Mouse (Mus musculus): ENCODE results near the gene Psma5. TPM values are rescaled to one million over a fixed set of nuclear protein-coding genes. Genes with fewer than 3 reads are reported as not detected.
"Not testable (repeated sequence)": the region's sequence is repeated elsewhere in the genome, so short reads cannot be mapped to it uniquely, and the experiment has no call there.

Psma5 gene
- polyA plus RNA-seq, 1 experiment from 2014 or later = 275 TPM

- H3K9ac ChIP-seq (ENCODE audit: low read depth, low read length) = no peak overlapping the region
- WGBS = 83% methylated on average over 3 of the region's 3 CpGs
- no peak for ATAC-seq (ENCODE audit: low FRiP score)
Observed at GRCm38 (mm10) chr3:108220661-108221060, 36.1 kb upstream of the Psma5 start.

GRCm38 (mm10) chr3:108225711-108226557 lies 30.8 kb upstream of the Psma5 start:
- WGBS = 3% methylated on average over 60 of the region's 67 CpGs
- peak; percentile 52 for DNase-seq (ENCODE audit: low spot score)

More at GRCm38 (mm10) chr3:108220661-108221060, 36.1 kb upstream of the Psma5 start:
- no peaks in the 10 kb centered on the region for H3K9me3 ChIP-seq (ENCODE audit: control insufficient read depth, low read length)
- peaks cover 9% of the 10 kb centered on the region for H3K27me3 ChIP-seq (ENCODE audit: control insufficient read depth, insufficient read depth, low read length)
- H3K36me3 ChIP-seq (ENCODE audit: control insufficient read depth, insufficient read depth, low read length) = no peaks in the 10 kb centered on the region
- no peak overlapping the region for H3K4me2 ChIP-seq (replicated peaks; ENCODE audit: low read depth, low read length)
- no peaks in the 10 kb centered on the region for H3K4me1 ChIP-seq (replicated peaks; ENCODE audit: control insufficient read depth, insufficient read depth, low read length)
- DNase-seq (ENCODE audit: low spot score) = no peak
- no peak overlapping the region for H3K27ac ChIP-seq (ENCODE audit: low read depth, low read length)
- H3K4me3 ChIP-seq (ENCODE audit: low read depth, low read length) = no peak overlapping the region

GRCm38 (mm10) chr3:108226558-108227350 lies 30.0 kb upstream of the Psma5 start, which contains the start of gene Sypl2:
Sypl2 (minus strand) TSS chr3:108226648.
- Histone ChIP-seq H3K9ac (ENCODE audit: low read depth, low read length) (peak within 1 kb of the TSS; percentile 40), H3K9me3 (ENCODE audit: control insufficient read depth, low read length) (no peaks in the 10 kb centered on the region), H3K27me3 (ENCODE audit: control insufficient read depth, insufficient read depth, low read length) (peaks cover 29% of the 10 kb centered on the region), H3K4me2 (replicated peaks; ENCODE audit: low read depth, low read length) (peak within 1 kb of the TSS; percentile 64), H3K4me3 (ENCODE audit: low read depth, low read length) (peak within 1 kb of the TSS; percentile 39), H3K4me1 (replicated peaks; ENCODE audit: control insufficient read depth, insufficient read depth, low read length) (0 out of 2 replicates have a peak, but pooled peaks cover 5% of the 10 kb centered on the region), H3K27ac (ENCODE audit: low read depth, low read length) (no peak within 1 kb of the TSS), H3K36me3 (ENCODE audit: control insufficient read depth, insufficient read depth, low read length) (no peaks in the 10 kb centered on the region)
- 4% methylated on average over 44 of the region's 44 CpGs for WGBS
- ATAC-seq (ENCODE audit: low FRiP score) = peak; percentile 49; the same call in 1 of the 2 replicates
- DNase-seq (ENCODE audit: low spot score) = peak; percentile 64

More at GRCm38 (mm10) chr3:108225711-108226557, 30.8 kb upstream of the Psma5 start:
- Histone ChIP-seq H3K4me3 (ENCODE audit: low read depth, low read length) (peak overlapping the region; percentile 39), H3K27me3 (ENCODE audit: control insufficient read depth, insufficient read depth, low read length) (peaks cover 29% of the 10 kb centered on the region), H3K4me1 (replicated peaks; ENCODE audit: control insufficient read depth, insufficient read depth, low read length) (0 out of 2 replicates have a peak, but pooled peaks cover 5% of the 10 kb centered on the region), H3K36me3 (ENCODE audit: control insufficient read depth, insufficient read depth, low read length) (no peaks in the 10 kb centered on the region), H3K9ac (ENCODE audit: low read depth, low read length) (peak overlapping the region; percentile 40), H3K4me2 (replicated peaks; ENCODE audit: low read depth, low read length) (peak overlapping the region; percentile 64), H3K9me3 (ENCODE audit: control insufficient read depth, low read length) (no peaks in the 10 kb centered on the region), H3K27ac (ENCODE audit: low read depth, low read length) (no peak overlapping the region)
- peak; percentile 49 for ATAC-seq (ENCODE audit: low FRiP score)

- H3K27ac ChIP-seq (ENCODE audit: low read depth, low read length) = no peak overlapping the region
- no peak overlapping the region for H3K4me2 ChIP-seq (replicated peaks; ENCODE audit: low read depth, low read length)
- DNase-seq (ENCODE audit: low spot score) (no peak), ATAC-seq (ENCODE audit: low FRiP score) (no peak)
- H3K9me3 ChIP-seq (ENCODE audit: control insufficient read depth, low read length) = no peaks in the 10 kb centered on the region
- WGBS = 79% methylated on average over 2 of the region's 2 CpGs
- H3K9ac ChIP-seq (ENCODE audit: low read depth, low read length) = no peak overlapping the region
- 0 out of 2 replicates have a peak, but pooled peaks cover 5% of the 10 kb centered on the region for H3K4me1 ChIP-seq (replicated peaks; ENCODE audit: control insufficient read depth, insufficient read depth, low read length)
- H3K36me3 ChIP-seq (ENCODE audit: control insufficient read depth, insufficient read depth, low read length) = no peaks in the 10 kb centered on the region
- H3K27me3 ChIP-seq (ENCODE audit: control insufficient read depth, insufficient read depth, low read length) = peaks cover 29% of the 10 kb centered on the region
- H3K4me3 ChIP-seq (ENCODE audit: low read depth, low read length) = no peak overlapping the region
Observed at GRCm38 (mm10) chr3:108227521-108227920, 29.2 kb upstream of the Psma5 start.

GRCm38 (mm10) chr3:108231646-108232045 lies 25.1 kb upstream of the Psma5 start:
- ATAC-seq (ENCODE audit: low FRiP score) = no peak
- no peaks in the 10 kb centered on the region for H3K36me3 ChIP-seq (ENCODE audit: control insufficient read depth, insufficient read depth, low read length)
- H3K4me1 ChIP-seq (replicated peaks; ENCODE audit: control insufficient read depth, insufficient read depth, low read length) = no peaks in the 10 kb centered on the region
- H3K27me3 ChIP-seq (ENCODE audit: control insufficient read depth, insufficient read depth, low read length) = peaks cover 10% of the 10 kb centered on the region
- H3K4me3 ChIP-seq (ENCODE audit: low read depth, low read length) = no peak overlapping the region
- no peak for DNase-seq (ENCODE audit: low spot score)
- H3K9ac ChIP-seq (ENCODE audit: low read depth, low read length) = no peak overlapping the region
- H3K27ac ChIP-seq (ENCODE audit: low read depth, low read length) = no peak overlapping the region
- no peaks in the 10 kb centered on the region for H3K9me3 ChIP-seq (ENCODE audit: control insufficient read depth, low read length)
- H3K4me2 ChIP-seq (replicated peaks; ENCODE audit: low read depth, low read length) = no peak overlapping the region
- WGBS = 91% methylated on average over 4 of the region's 4 CpGs

- WGBS = 81% methylated on average over 4 of the region's 4 CpGs
- not testable (repeated sequence) for H3K4me3 ChIP-seq (ENCODE audit: low read depth, low read length); ATAC-seq (ENCODE audit: low FRiP score); H3K36me3 ChIP-seq (ENCODE audit: control insufficient read depth, insufficient read depth, low read length); DNase-seq (ENCODE audit: low spot score); H3K9ac ChIP-seq (ENCODE audit: low read depth, low read length); H3K4me2 ChIP-seq (replicated peaks; ENCODE audit: low read depth, low read length); H3K27me3 ChIP-seq (ENCODE audit: control insufficient read depth, insufficient read depth, low read length); H3K4me1 ChIP-seq (replicated peaks; ENCODE audit: control insufficient read depth, insufficient read depth, low read length); H3K27ac ChIP-seq (ENCODE audit: low read depth, low read length); H3K9me3 ChIP-seq (ENCODE audit: control insufficient read depth, low read length)
Observed at GRCm38 (mm10) chr3:108237474-108238102, 19.1 kb upstream of the Psma5 start.

GRCm38 (mm10) chr3:108241243-108241839 lies 15.4 kb upstream of the Psma5 start:
- Histone ChIP-seq H3K27me3 (ENCODE audit: control insufficient read depth, insufficient read depth, low read length) (no peaks in the 10 kb centered on the region), H3K27ac (ENCODE audit: low read depth, low read length) (no peak overlapping the region), H3K9ac (ENCODE audit: low read depth, low read length) (no peak overlapping the region), H3K4me3 (ENCODE audit: low read depth, low read length) (no peak overlapping the region), H3K9me3 (ENCODE audit: control insufficient read depth, low read length) (no peaks in the 10 kb centered on the region), H3K4me2 (replicated peaks; ENCODE audit: low read depth, low read length) (no peak overlapping the region), H3K4me1 (replicated peaks; ENCODE audit: control insufficient read depth, insufficient read depth, low read length) (no peaks in the 10 kb centered on the region), H3K36me3 (ENCODE audit: control insufficient read depth, insufficient read depth, low read length) (no peaks in the 10 kb centered on the region)
- DNase-seq (ENCODE audit: low spot score) (no peak), ATAC-seq (ENCODE audit: low FRiP score) (no peak)
- 91% methylated on average over 3 of the region's 3 CpGs for WGBS

- ATAC-seq (ENCODE audit: low FRiP score) = no peak
Observed at GRCm38 (mm10) chr3:108246857-108247256, 9.9 kb upstream of the Psma5 start.

More at GRCm38 (mm10) chr3:108246857-108247256, 9.9 kb upstream of the Psma5 start:
- 98% methylated on average over 2 of the region's 2 CpGs for WGBS
- no peaks in the 10 kb centered on the region for H3K36me3 ChIP-seq (ENCODE audit: control insufficient read depth, insufficient read depth, low read length)
- H3K9me3 ChIP-seq (ENCODE audit: control insufficient read depth, low read length) = no peaks in the 10 kb centered on the region
- H3K27ac ChIP-seq (ENCODE audit: low read depth, low read length) = no peak overlapping the region
- no peaks in the 10 kb centered on the region for H3K27me3 ChIP-seq (ENCODE audit: control insufficient read depth, insufficient read depth, low read length)
- DNase-seq (ENCODE audit: low spot score) = no peak
- no peak overlapping the region for H3K4me2 ChIP-seq (replicated peaks; ENCODE audit: low read depth, low read length)
- H3K4me1 ChIP-seq (replicated peaks; ENCODE audit: control insufficient read depth, insufficient read depth, low read length) = no peaks in the 10 kb centered on the region
- H3K4me3 ChIP-seq (ENCODE audit: low read depth, low read length) = no peak overlapping the region
- H3K9ac ChIP-seq (ENCODE audit: low read depth, low read length) = no peak overlapping the region

Measured in hindbrain, embryonic 11.5 days (tissue).